Mouse (Mus musculus) C2C12 (cell line): ENCODE results near the gene Col5a2.

ENCODE experiments used
- CTCF ChIP-seq: IDR thresholded peaks from one replicate; pipeline ENCODE4 v1.5.1; 2011; ENCODE audit not compliant: control insufficient read depth, insufficient read depth, insufficient read length
- MAX ChIP-seq: IDR thresholded peaks from one replicate; pipeline ENCODE4 v1.6.1; 2011; ENCODE audit warnings: mild to moderate bottlenecking, control low read depth
- MYOD1 ChIP-seq: IDR thresholded peaks from one replicate; pipeline ENCODE4 v1.6.1; 2011; ENCODE audit warnings: low read depth; ENCODE audit not compliant: control insufficient read depth, insufficient read length
- MYOG ChIP-seq: IDR thresholded peaks from one replicate; pipeline ENCODE4 v1.6.1; 2011; ENCODE audit not compliant: control insufficient read depth, insufficient read length; ENCODE audit errors: extremely low read depth
- USF1 ChIP-seq: IDR thresholded peaks from one replicate; pipeline ENCODE4 v1.6.1; 2011; ENCODE audit warnings: low read depth, mild to moderate bottlenecking, control low read depth, moderate library complexity

GRCm38 (mm10) chr1:45488291-45488690 is 14.8 kb downstream of the Col5a2 start:
- TF ChIP-seq CTCF, result no peak
- TF ChIP-seq USF1, result no peak
- TF ChIP-seq MAX, result no peak
- no peak for TF ChIP-seq MYOD1
- no peak for TF ChIP-seq MYOG
